Mouse (Mus musculus) right cerebral cortex, postnatal 14 days (tissue): ENCODE data around the gene Olfr1290.

Experiments used
- DNase-seq: peaks from one replicate; pipeline ENCODE4 v3.0.0; 2022

Gene Olfr1290

DNA sequence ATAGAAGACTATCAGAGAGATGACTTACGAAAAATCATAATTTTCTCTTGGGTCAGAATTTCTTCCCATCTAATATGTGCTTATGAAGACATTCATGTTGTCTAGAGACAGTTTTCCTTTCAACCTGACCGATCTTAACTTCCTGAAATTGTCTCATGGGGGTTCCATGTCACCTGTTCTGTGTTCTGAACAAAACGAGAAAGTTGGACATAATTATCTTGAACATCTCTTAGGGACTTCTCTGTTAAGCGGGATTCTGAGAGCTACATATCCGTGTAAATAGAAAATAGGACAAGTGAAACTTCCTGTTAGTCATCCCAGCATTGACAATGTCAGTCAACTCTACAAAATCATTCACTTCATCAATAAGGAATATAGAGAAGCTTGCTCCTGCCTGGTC, at the start of gene Olfr1290:
Gene Olfr1290 (minus strand): TSS at position 101 of the 400 bp plus-strand sequence.
- DNase-seq: no peak

- no peak for DNase-seq
These were observed 46.6 kb upstream of the Olfr1290 start, which contains the start of gene Olfr1294 for GRCm38 (mm10) chr2:111540191-111540590. Olfr1294 (minus strand) TSS chr2:111540291.

- no peak for DNase-seq
These were observed 31.3 kb upstream of the Olfr1290 start, which contains the start of gene Olfr1293-ps for GRCm38 (mm10) chr2:111524903-111525302. Olfr1293-ps (plus strand) TSS chr2:111525203.

GRCm38 (mm10) chr2:111517451-111517850, 23.8 kb upstream of the Olfr1290 start:
- no peak for DNase-seq

- DNase-seq: no peak
These were observed 3.3 kb upstream of the Olfr1290 start, which contains the start of gene Olfr1291-ps1 for GRCm38 (mm10) chr2:111496880-111497279. Olfr1291-ps1 (plus strand) TSS chr2:111497180.

DNA sequence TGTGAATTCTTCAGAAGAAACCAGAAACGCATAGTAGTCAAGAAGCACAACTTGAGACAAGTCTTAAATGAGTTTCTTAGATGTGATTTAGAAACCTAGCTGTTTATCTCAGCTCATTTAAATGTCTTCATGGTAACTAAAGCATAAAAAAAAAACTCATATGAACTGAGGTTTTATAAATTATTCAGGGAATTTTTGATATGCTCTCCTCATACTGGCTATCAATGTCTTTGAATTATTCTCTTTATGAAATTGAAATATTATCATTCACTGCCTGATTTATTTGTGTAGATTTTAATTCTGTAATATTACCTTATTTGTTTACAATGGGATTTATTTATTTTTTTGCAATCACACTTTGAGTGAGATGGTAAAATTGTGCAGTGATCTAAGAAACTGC, 13.1 kb downstream of the Olfr1290 start, which contains the start of gene Olfr1289:
Gene Olfr1289 (plus strand): TSS at position 301 of the 400 bp plus-strand sequence.
- no peak for DNase-seq

- no peak for DNase-seq
These were observed 19.8 kb downstream of the Olfr1290 start, which contains the start of gene Olfr1288 for GRCm38 (mm10) chr2:111473801-111474200. Olfr1288 (plus strand) TSS chr2:111474101.

DNA sequence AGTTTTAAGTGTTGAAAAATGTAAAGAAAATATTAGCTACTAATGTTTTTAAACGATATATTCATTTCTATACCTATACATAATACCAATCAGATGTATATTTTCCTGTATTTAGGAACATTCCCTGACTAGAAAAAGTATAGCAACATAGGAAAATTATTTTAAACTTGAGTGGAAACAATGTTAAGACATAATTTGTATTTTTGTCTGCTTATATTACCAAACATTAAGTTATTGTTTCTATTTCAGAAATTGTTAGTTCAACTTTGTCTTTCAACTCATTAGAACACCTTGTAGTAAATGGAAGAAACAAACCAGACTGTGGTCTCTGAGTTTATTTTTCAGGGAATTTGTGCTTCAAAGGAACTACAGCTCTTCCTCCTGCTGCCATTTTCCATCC, 44.8 kb downstream of the Olfr1290 start, which contains the start of gene Olfr1287:
Gene Olfr1287 (plus strand): TSS at position 301 of the 400 bp plus-strand sequence.
- no peak for DNase-seq
